Mouse (Mus musculus) liver, embryonic 16.5 days (tissue): ENCODE results near the gene Msh3. TPM values are rescaled to one million over a fixed set of nuclear protein-coding genes. Genes with fewer than 3 reads are reported as not detected.

Experiments
- ATAC-seq: fragments of 200-750 bp; cut with Nextera tagmentation; 2 replicates; pipeline ENCODE4 v1.8.0; 2017; ENCODE audit warnings: low read depth, mild to moderate bottlenecking, moderate number of reproducible peaks, moderate library complexity
- H3K27ac ChIP-seq: fragments of 300-500 bp; sonication (generic); 2 replicates; pipeline ENCODE4 v1.5.1; 2014; ENCODE audit warnings: mild to moderate bottlenecking, low read length
- H3K27me3 ChIP-seq: fragments of 300-500 bp; sonication (generic); 2 replicates; pipeline ENCODE4 v1.6.1; 2014; ENCODE audit warnings: low read depth, low read length, mixed read lengths; ENCODE audit not compliant: control insufficient read depth, insufficient read depth
- H3K36me3 ChIP-seq: fragments of 300-500 bp; sonication (generic); 2 replicates; pipeline ENCODE4 v1.6.1; 2014; ENCODE audit warnings: mild to moderate bottlenecking; ENCODE audit not compliant: control insufficient read depth, insufficient read depth
- H3K4me1 ChIP-seq: fragments of 300-500 bp; sonication (generic); 2 replicates; pipeline ENCODE4 v1.6.1; 2014; ENCODE audit warnings: low read depth, low read length, mixed read lengths; ENCODE audit not compliant: control insufficient read depth
- H3K4me2 ChIP-seq: fragments of 300-500 bp; sonication (generic); 2 replicates; pipeline ENCODE4 v1.6.1; 2014; ENCODE audit warnings: low read depth, low read length, mixed read lengths
- H3K4me3 ChIP-seq: fragments of 300-500 bp; sonication (generic); 2 replicates; pipeline ENCODE4 v1.5.1; 2014; ENCODE audit warnings: low read depth, mild to moderate bottlenecking, low read length
- H3K9ac ChIP-seq: fragments of 300-500 bp; sonication (generic); 2 replicates; pipeline ENCODE4 v1.6.1; 2014; ENCODE audit warnings: low read depth, low read length
- H3K9me3 ChIP-seq: fragments of 300-500 bp; sonication (generic); replicated peaks from 2 replicates; pipeline ENCODE4 v1.6.1; 2016; ENCODE audit warnings: low read length; ENCODE audit not compliant: control insufficient read depth
- WGBS: fragments of 180-500 bp; shearing (Covaris S2); extraction: QIAGEN DNeasy Blood & Tissue Kit; methylation state at CpG from one replicate; pipeline ENCODE4 v1.1.7; 2014; ENCODE audit not compliant: insufficient replicate concordance; 5-methylcytosine and 5-hydroxymethylcytosine counted together
- polyA plus RNA-seq: library from polyadenylated mRNA; unstranded; fragments of >200 nt; fragmentation: Nextera tagmentation; extraction: Ambion mirVana; gene quantifications from 2 replicates; pipeline ENCODE4 v1.2.1, GENCODE M21; 2015

Gene Msh3
- polyA plus RNA-seq, 1 experiment from 2014 or later = 9.1 TPM

DNA sequence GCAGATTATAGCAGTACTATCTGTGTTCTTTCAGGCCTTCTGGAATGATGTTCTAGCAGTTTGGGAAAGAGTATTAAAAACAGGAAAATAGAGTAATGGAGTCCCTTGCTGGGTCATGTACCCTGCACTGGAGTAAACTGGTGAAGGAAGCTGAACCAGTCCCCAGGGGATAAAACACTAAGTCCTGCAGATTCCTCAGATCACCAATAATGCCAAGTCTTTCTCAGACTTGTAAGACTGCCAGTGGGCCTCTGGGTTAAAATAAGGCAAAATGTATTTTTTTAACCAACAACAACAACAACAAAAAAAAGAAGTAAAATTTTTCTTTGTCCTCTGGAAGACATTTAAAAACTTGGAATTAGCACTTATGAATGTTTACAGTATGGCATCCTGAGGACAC lies 102.5 kb downstream of the Msh3 start:
- no peaks in the 10 kb centered on the region for H3K36me3 ChIP-seq
- H3K4me2 ChIP-seq = no peak overlapping the region
- no peak overlapping the region for H3K27ac ChIP-seq
- H3K9me3 ChIP-seq = no peaks in the 10 kb centered on the region
- no peaks in the 10 kb centered on the region for H3K27me3 ChIP-seq
- no peak overlapping the region for H3K4me3 ChIP-seq
- H3K9ac ChIP-seq = no peak overlapping the region
- no peak for ATAC-seq
- H3K4me1 ChIP-seq = no peaks in the 10 kb centered on the region

DNA sequence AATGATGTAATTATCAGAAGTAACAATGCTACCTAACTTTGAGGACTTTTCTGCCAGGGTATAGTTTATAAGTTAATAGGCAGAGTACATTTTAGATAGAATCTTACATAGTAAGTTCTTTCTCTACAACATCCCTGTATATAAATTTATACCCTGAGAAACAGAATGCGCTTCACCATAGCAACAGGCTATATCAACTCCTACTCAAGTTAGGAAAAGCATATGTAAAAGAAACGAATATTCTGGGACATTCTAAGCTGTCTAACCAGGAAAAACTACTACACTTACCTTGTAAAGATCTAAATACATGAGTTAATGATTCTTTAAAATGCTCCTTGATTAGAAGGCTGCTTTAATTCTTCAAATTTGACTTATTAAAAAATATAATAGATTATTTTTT lies 107.2 kb downstream of the Msh3 start:
- WGBS = 72% methylated on average over 2 of the region's 2 CpGs

DNA sequence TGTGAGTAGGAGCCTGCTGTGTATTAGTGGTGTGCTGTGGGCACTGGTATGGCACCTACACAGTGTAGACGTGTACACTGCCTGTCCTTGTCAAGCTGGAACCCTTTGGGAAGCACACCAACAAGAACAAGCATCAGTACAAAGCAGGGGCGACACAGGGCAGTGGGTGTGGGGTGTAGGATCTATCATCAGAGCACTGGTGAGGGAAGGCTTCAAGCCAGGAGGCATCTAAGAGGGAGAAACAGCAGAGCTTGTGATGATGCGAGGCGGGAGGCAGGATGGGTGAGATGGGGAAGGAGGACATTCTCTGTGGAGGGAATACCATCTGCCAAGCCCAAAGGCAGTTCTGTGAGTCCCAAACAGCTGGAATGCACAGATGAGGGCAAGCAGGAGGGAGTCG lies 107.8 kb downstream of the Msh3 start:
- H3K4me1 ChIP-seq = no peaks in the 10 kb centered on the region
- H3K27me3 ChIP-seq = no peaks in the 10 kb centered on the region
- no peak overlapping the region for H3K9ac ChIP-seq
- no peaks in the 10 kb centered on the region for H3K36me3 ChIP-seq
- no peak for ATAC-seq
- no peak overlapping the region for H3K27ac ChIP-seq
- no peak overlapping the region for H3K4me3 ChIP-seq
- no peak overlapping the region for H3K4me2 ChIP-seq
- 78% methylated on average over 5 of the region's 5 CpGs for WGBS
- no peaks in the 10 kb centered on the region for H3K9me3 ChIP-seq

More for the DNA sequence above, 107.2 kb downstream of the Msh3 start:
- Histone ChIP-seq H3K9me3 (no peaks in the 10 kb centered on the region), H3K9ac (no peak overlapping the region), H3K27ac (no peak overlapping the region), H3K27me3 (no peaks in the 10 kb centered on the region), H3K4me1 (no peaks in the 10 kb centered on the region), H3K4me3 (no peak overlapping the region), H3K36me3 (no peaks in the 10 kb centered on the region), H3K4me2 (no peak overlapping the region)
- ATAC-seq = no peak

DNA sequence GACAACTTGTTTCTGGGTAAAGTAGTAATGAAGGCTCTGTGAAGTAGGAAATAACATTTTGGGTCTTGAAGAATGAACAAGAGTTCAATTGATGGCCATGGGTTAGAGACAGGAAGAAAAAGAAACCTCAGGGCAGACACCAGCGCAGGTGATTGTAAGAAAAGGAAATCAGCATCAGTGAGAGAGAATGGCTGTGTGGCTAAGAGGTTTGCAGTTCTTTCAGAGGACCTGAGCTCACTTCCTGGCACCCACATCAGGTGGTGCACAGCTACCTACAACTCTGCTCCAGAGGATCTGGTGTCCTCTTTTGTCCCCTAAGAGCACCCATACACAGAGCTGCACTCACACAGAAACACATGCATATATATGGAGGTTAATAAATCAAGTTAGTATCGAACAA lies 110.1 kb downstream of the Msh3 start:
- no peak overlapping the region for H3K27ac ChIP-seq
- no peaks in the 10 kb centered on the region for H3K36me3 ChIP-seq
- no peak overlapping the region for H3K4me2 ChIP-seq
- H3K9me3 ChIP-seq = no peaks in the 10 kb centered on the region
- no peak overlapping the region for H3K4me3 ChIP-seq
- no peaks in the 10 kb centered on the region for H3K27me3 ChIP-seq
- no peaks in the 10 kb centered on the region for H3K4me1 ChIP-seq
- H3K9ac ChIP-seq = no peak overlapping the region
- WGBS = 85% methylated on average over 2 of the region's 2 CpGs
- ATAC-seq = no peak

DNA sequence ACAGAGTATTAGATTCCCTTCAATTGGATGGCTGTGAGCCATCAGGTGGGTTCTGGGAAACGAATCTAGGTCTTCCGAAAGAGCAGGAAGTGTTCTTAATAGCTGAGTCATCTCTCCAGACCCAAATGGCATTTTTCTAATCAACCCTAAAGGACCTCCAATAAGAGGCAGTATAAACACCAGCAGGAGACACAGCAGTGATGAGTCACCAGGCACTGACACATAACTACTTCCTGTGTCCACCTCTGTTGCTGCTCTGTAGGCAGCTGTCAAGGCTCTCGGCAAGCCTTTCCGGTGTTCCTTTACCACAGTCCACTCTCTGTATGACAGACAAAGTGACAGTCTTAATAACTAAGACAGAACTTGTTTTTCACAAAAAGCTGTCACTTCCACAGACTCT lies 113.4 kb downstream of the Msh3 start:
- Histone ChIP-seq H3K27me3 (no peaks in the 10 kb centered on the region), H3K4me3 (no peak overlapping the region), H3K4me2 (no peak overlapping the region), H3K9ac (no peak overlapping the region), H3K4me1 (no peaks in the 10 kb centered on the region), H3K36me3 (no peaks in the 10 kb centered on the region), H3K27ac (no peak overlapping the region), H3K9me3 (no peaks in the 10 kb centered on the region)
- WGBS = 41% methylated on average over 4 of the region's 4 CpGs
- no peak for ATAC-seq

DNA sequence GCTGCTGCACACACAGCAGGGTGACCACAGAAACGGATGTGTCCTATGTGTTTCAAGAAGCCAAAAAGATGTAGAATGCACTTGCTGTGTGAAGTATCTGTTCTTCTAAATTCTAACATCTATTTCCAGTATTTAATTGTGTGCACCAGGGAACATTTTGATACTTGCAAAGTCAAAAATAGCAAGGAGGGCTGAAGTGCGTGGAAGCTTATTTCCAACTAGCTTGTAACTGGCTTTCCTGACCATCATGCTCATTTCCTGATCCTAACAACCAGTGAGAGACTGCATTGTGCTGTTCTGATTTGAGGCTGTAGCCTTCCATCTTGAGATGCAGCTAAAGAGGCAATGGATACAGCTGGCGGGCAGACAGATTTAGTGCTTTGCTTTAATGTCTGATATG lies 116.9 kb downstream of the Msh3 start:
- Histone ChIP-seq H3K4me2 (no peak overlapping the region), H3K9me3 (no peaks in the 10 kb centered on the region), H3K4me1 (no peaks in the 10 kb centered on the region), H3K9ac (no peak overlapping the region), H3K4me3 (no peak overlapping the region), H3K27ac (no peak overlapping the region), H3K27me3 (no peaks in the 10 kb centered on the region), H3K36me3 (no peaks in the 10 kb centered on the region)
- WGBS = 69% methylated on average over 3 of the region's 3 CpGs
- no peak for ATAC-seq

DNA sequence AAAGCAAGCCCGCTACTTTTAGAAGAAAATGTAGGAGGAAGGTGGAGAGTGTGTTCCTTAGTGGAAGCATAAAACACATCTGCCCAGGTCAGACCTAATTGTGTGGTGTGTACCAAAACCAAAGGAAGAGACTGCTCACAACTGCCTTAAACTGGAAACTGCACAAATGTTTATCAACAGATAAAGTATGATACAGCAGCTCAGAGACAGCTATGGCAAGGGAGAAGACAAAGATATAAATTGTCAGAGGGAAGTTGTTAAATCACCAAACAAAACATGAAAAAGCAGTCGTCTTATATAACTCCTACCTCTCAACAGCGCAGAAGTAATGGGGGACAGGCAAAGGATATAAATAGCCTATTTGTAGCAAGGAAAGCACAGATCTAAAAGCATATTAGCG lies 117.8 kb downstream of the Msh3 start:
- H3K27me3 ChIP-seq = no peaks in the 10 kb centered on the region
- no peak overlapping the region for H3K27ac ChIP-seq
- ATAC-seq = no peak
- no peaks in the 10 kb centered on the region for H3K36me3 ChIP-seq
- H3K9me3 ChIP-seq = no peaks in the 10 kb centered on the region
- no peak overlapping the region for H3K9ac ChIP-seq
- no peak overlapping the region for H3K4me3 ChIP-seq
- no peaks in the 10 kb centered on the region for H3K4me1 ChIP-seq
- WGBS = 71% methylated on average over 4 of the region's 4 CpGs
- no peak overlapping the region for H3K4me2 ChIP-seq

DNA sequence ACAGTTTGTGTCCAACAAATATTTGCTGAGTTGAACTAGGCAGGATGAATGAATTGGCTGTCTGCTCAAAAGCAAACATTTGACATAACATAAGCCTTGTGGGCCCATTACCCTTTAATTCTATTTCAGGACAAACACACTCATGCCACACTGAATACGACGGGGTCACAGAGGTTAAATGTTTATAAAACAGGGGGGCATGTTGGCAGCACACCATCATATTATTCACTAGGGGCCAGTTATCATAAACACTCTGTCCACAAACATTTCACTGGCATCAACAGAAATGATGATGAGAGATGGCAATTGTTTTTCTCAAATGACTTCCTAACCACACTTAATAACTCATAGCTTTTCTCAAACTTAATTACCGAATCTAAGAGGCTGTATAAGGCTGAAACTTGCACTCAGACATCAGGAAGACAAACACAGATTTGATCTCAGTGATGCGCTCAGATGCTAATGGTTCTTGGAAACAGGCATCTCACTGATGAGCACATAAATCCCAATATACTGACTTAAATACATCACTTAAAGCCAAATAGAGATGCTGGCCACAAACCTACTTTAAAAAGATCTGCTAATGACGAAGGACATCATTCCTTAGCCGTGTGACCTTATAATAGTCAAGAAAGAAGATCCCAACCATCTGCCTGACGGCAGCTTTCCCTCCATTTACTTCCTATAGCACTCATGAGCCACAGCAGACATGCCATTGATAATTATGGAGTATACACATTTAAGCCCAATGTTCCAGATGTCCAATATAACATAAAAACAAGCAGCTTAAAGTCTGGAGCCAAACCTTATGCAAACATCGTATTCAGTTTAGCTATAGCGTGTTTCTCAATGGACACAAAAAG lies 122.5 kb downstream of the Msh3 start:
- no peak for ATAC-seq

DNA sequence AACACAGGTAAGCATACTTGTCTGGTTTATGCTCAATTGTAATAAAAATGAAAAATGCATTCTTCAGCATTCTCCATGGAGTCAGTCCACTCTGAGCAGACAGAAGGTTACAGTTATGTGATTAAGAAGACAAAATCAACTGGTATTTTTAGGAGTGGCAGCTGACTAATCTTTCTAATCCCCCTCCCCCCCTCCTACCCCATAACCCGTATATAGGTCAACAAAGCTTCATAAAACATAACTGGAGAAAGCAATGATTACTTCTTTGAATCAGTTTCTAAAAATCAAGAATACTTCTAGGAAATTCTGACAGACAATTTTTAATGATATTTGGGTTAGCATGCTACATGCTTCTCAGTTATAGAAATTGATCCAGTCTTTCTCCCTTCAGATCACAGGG lies 126.8 kb downstream of the Msh3 start:
- Histone ChIP-seq H3K9ac (no peak overlapping the region), H3K4me2 (no peak overlapping the region), H3K27me3 (no peaks in the 10 kb centered on the region), H3K27ac (no peak overlapping the region), H3K36me3 (no peaks in the 10 kb centered on the region), H3K4me3 (no peak overlapping the region), H3K9me3 (no peaks in the 10 kb centered on the region), H3K4me1 (no peaks in the 10 kb centered on the region)
- WGBS = 71% methylated on average over 1 of the region's 1 CpGs
- no peak for ATAC-seq

More for the DNA sequence above, 122.5 kb downstream of the Msh3 start:
- WGBS = 79% methylated on average over 9 of the region's 9 CpGs
- Histone ChIP-seq H3K36me3 (no peaks in the 10 kb centered on the region), H3K9me3 (no peaks in the 10 kb centered on the region), H3K27ac (no peak overlapping the region), H3K9ac (no peak overlapping the region), H3K27me3 (no peaks in the 10 kb centered on the region), H3K4me1 (no peaks in the 10 kb centered on the region), H3K4me3 (no peak overlapping the region), H3K4me2 (no peak overlapping the region)
